Mouse (Mus musculus) kidney, adult 2 months (tissue): ENCODE data around the gene Slfn14.

Experiments
- CTCF ChIP-seq: fragments of 200-500 bp; conservative IDR thresholded peaks from 2 replicates; pipeline ENCODE4 v1.5.1; 2011; ENCODE audit warnings: low read depth, mild to moderate bottlenecking, control low read depth, low read length, moderate library complexity, mixed read lengths; ENCODE audit not compliant: insufficient read depth, insufficient read length
- POLR2A ChIP-seq: fragments of 200-500 bp; IDR thresholded peaks from one replicate; pipeline ENCODE4 v1.6.1; 2011; ENCODE audit warnings: low read depth, low read length, control low read depth

GRCm38 (mm10) chr11:83319048-83319447 is 32.5 kb upstream of the Slfn14 start:
- TF ChIP-seq CTCF (no peak), POLR2A (no peak)
